In the genomic region with DNA sequence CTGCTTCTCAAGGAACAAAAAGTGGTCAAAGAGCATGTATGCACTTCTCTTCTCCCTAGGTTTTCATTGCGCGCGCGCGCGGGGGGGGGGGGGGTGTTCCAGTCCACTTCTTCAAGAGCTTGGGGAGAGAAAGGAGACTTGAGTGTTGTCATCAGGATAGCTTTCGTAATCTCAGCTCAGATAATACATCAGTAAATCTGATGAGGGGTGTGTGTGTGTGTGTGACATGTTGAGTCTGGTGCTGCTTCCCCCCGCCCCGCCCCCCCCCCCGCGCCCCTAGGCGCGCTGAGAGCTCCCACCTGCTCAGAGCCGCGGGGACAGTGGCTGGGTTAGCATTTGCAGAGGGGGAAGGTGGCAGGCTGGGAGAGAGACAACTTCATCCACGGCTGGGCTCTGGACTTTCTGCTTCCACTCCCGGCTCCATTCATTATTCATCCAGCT, we compare ENCODE assay signal across 8 mouse cellular contexts. TPM values are rescaled to one million over a fixed set of nuclear protein-coding genes. Genes with fewer than 3 reads are reported as not detected.
A peak's percentile ranks its signal among the peaks of the same experiment; 100 is the strongest.
DNase-seq lines count a peak whose midpoint lies in the region; ATAC-seq and TF ChIP-seq lines count a peak whose summit lies in the region.

No protein-coding gene starts in this region.

- TF ChIP-seq POLR2A in myocyte (IDR thresholded peaks at IDR 0.05; ENCODE audit: insufficient read length, low read depth): no peak

- DNase-seq in heart, postnatal 10 days: no peak
- DNase-seq in embryonic facial prominence, embryonic 10.5 days (ENCODE audit: low spot score): peak; percentile 58
- no peak for DNase-seq in left cerebral cortex, postnatal 36 days (ENCODE audit: low spot score in 2 of 2)
- DNase-seq in adipocyte (ENCODE audit: low spot score): no peak

- H3ac ChIP-seq in myocyte (ENCODE audit: control insufficient read depth, insufficient read length): no peak overlapping the region

- intact Hi-C loops in heart, postnatal 10 days (cut with DNase I): loop anchor here (10.0 kb wide), 2 partner anchors 299 to 389 kb away; no protein-coding TSS in a partner anchor
- intact Hi-C loops in left cerebral cortex, postnatal 36 days (cut with DNase I): loop anchor here (5.0 to 10.0 kb wide), 5 partner anchors 42 to 299 kb away; no protein-coding TSS in a partner anchor

- H3K36me3 ChIP-seq in heart, embryonic 12.5 days: no peaks in the 10 kb centered on the region
- no peaks in the 10 kb centered on the region for H3K36me3 ChIP-seq in embryonic facial prominence, embryonic 10.5 days (replicated peaks)
- H3K36me3 ChIP-seq in intestine, embryonic 15.5 days: no peaks in the 10 kb centered on the region
- no peaks in the 10 kb centered on the region for H3K36me3 ChIP-seq in myocyte (ENCODE audit: control insufficient read depth, insufficient read depth)

- H3K4me1 ChIP-seq in heart, embryonic 12.5 days (replicated peaks): peaks cover 17% of the 10 kb centered on the region
- H3K4me1 ChIP-seq in embryonic facial prominence, embryonic 10.5 days: peaks cover 21% of the 10 kb centered on the region
- peaks cover 15% of the 10 kb centered on the region; the same call in 1 of the 2 replicates for H3K4me1 ChIP-seq in intestine, embryonic 15.5 days (replicated peaks)

- WGBS in heart, embryonic 12.5 days: 3% methylated on average over 12 of the region's 17 CpGs
- WGBS in embryonic facial prominence, embryonic 10.5 days: under 1% methylated on average over 17 of the region's 17 CpGs
- WGBS in intestine, embryonic 15.5 days: 1% methylated on average over 15 of the region's 17 CpGs

- ATAC-seq in heart, embryonic 12.5 days (ENCODE audit: insufficient number of reproducible peaks, low FRiP score): no peak
- ATAC-seq in intestine, embryonic 15.5 days: peak; percentile 21
- ATAC-seq in megakaryocyte, adult 5-6 weeks (ENCODE audit: poor library complexity, severe bottlenecking): no peak

- no peaks in the 10 kb centered on the region for H3K9me3 ChIP-seq in heart, embryonic 12.5 days (replicated peaks)
- no peaks in the 10 kb centered on the region for H3K9me3 ChIP-seq in embryonic facial prominence, embryonic 10.5 days
- H3K9me3 ChIP-seq in intestine, embryonic 15.5 days: no peaks in the 10 kb centered on the region

- no peaks in the 10 kb centered on the region for H3K27me3 ChIP-seq in heart, embryonic 12.5 days (replicated peaks)
- H3K27me3 ChIP-seq in embryonic facial prominence, embryonic 10.5 days (replicated peaks; ENCODE audit: low read depth, poor library complexity, severe bottlenecking): peaks cover 30% of the 10 kb centered on the region; the same call in 1 of the 2 replicates
- H3K27me3 ChIP-seq in intestine, embryonic 15.5 days (replicated peaks): no peaks in the 10 kb centered on the region
- H3K27me3 ChIP-seq in myocyte (ENCODE audit: control insufficient read depth, insufficient read depth, insufficient read length): peaks cover 7% of the 10 kb centered on the region

- H3K4me3 ChIP-seq in heart, embryonic 12.5 days: peak overlapping the region; percentile 72
- H3K4me3 ChIP-seq in embryonic facial prominence, embryonic 10.5 days: peak overlapping the region; percentile 78
- H3K4me3 ChIP-seq in intestine, embryonic 15.5 days (replicated peaks): peak overlapping the region; percentile 54
- peak overlapping the region; percentile 22 for H3K4me3 ChIP-seq in myocyte

- H3K4me2 ChIP-seq in heart, embryonic 12.5 days: peak overlapping the region; percentile 85
- H3K4me2 ChIP-seq in intestine, embryonic 15.5 days (replicated peaks): peak overlapping the region; percentile 90
- H3K4me2 ChIP-seq in myocyte (ENCODE audit: low read depth): peak overlapping the region; percentile 94

- H3K79me2 ChIP-seq in myocyte (ENCODE audit: control insufficient read depth, insufficient read depth): no peaks in the 10 kb centered on the region

- peak overlapping the region; percentile 80 for H3K9ac ChIP-seq in heart, embryonic 12.5 days
- H3K9ac ChIP-seq in intestine, embryonic 15.5 days: peak overlapping the region; percentile 63

- no peak overlapping the region for H3K27ac ChIP-seq in heart, embryonic 12.5 days (ENCODE audit: poor library complexity, severe bottlenecking)
- H3K27ac ChIP-seq in embryonic facial prominence, embryonic 10.5 days (replicated peaks): peak overlapping the region; percentile 89
- H3K27ac ChIP-seq in intestine, embryonic 15.5 days: 0 out of 2 replicates have a peak overlapping the region, but pooled peaks have one; percentile 37

TF ChIP-seq in myocyte, 11 proteins besides CTCF, POLR2A, EP300 and RAD21:
- TF ChIP-seq REST (IDR thresholded peaks at IDR 0.05; ENCODE audit: insufficient read depth, insufficient read length): no peak
- no peak for TF ChIP-seq MYOG (IDR thresholded peaks at IDR 0.05; ENCODE audit: control insufficient read depth in 1 of 3, insufficient read depth in 1 of 3, insufficient read length in 2 of 3, low read depth in 2 of 3)
- TF ChIP-seq USF1 (IDR thresholded peaks at IDR 0.05; ENCODE audit: low read depth): no peak
- no peak for TF ChIP-seq SRF (IDR thresholded peaks at IDR 0.05; ENCODE audit: control insufficient read depth, insufficient read length, low read depth)
- no peak for TF ChIP-seq POLR2AphosphoS2 (IDR thresholded peaks at IDR 0.05; ENCODE audit: insufficient read length, low read depth)
- TF ChIP-seq MYOD1 (IDR thresholded peaks at IDR 0.05; ENCODE audit: control insufficient read depth in 1 of 3, insufficient read length in 2 of 3, low read depth in 2 of 3): no peak
- TF ChIP-seq CEBPB (IDR thresholded peaks at IDR 0.05; ENCODE audit: insufficient read depth, poor library complexity, severe bottlenecking): no peak
- TF ChIP-seq TCF3 (IDR thresholded peaks at IDR 0.05; ENCODE audit: insufficient read length, low read depth): no peak
- TF ChIP-seq MAX (IDR thresholded peaks at IDR 0.05; ENCODE audit: low read depth): no peak
- no peak for TF ChIP-seq TCF12 (IDR thresholded peaks at IDR 0.05; ENCODE audit: insufficient read depth, poor library complexity, severe bottlenecking)

RNA-seq across cellular contexts. Expression of a gene that starts 1.7 kb away (rescaled TPM):
- polyA plus RNA-seq in heart, embryonic 12.5 days (2016; fragmentation: Nextera tagmentation; extraction: Ambion mirVana): 21.2 and 22.8 TPM in 2 replicates
- 1 to 10 TPM; 6.5 to 6.8 TPM for total RNA-seq in heart, postnatal 10 days (2021)
- polyA plus RNA-seq in embryonic facial prominence, embryonic 10.5 days (2016; fragmentation: Nextera tagmentation; extraction: Ambion mirVana): 11.1 and 12.8 TPM in 2 replicates
- 17.0 and 18.3 TPM in 2 replicates for polyA plus RNA-seq in intestine, embryonic 15.5 days (2015; fragmentation: Nextera tagmentation; extraction: Ambion mirVana)
- polyA plus RNA-seq in myocyte (2012; fragmentation: generic; extraction: Trizol): 1.5 TPM
- 10 to 100 TPM; 18.1 to 29.3 TPM for total RNA-seq in left cerebral cortex, postnatal 36 days (2021)
- not detected in 2 replicates for total RNA-seq in megakaryocyte, adult 5-6 weeks (2015)
- total RNA-seq in megakaryocyte, adult 5-6 weeks (2017): not detected in 2 replicates

Comparison
In these comparisons a context has a peak if more than half of its experiments do, and no peak if none do; other contexts are left out.
1. H3K4me3 ChIP-seq: peak in every context shown above with its lines; median percentile 78 in embryonic facial prominence, embryonic 10.5 days; 72 in heart, embryonic 12.5 days; 54 in intestine, embryonic 15.5 days; 22 in myocyte.